Mouse (Mus musculus) neural tube, embryonic 14.5 days (tissue): ENCODE results near the gene Hnrnpr. TPM values are rescaled to one million over a fixed set of nuclear protein-coding genes. Genes with fewer than 3 reads are reported as not detected.

Source experiments
- ATAC-seq: fragments of 200-750 bp; cut with Nextera tagmentation; 2 replicates; pipeline ENCODE4 v1.8.0; 2017; ENCODE audit warnings: low read depth, mild to moderate bottlenecking, moderate TSS enrichment, moderate library complexity
- H3K27ac ChIP-seq: fragments of 300-500 bp; sonication (generic); 2 replicates; pipeline ENCODE4 v1.5.1; 2014; ENCODE audit warnings: low read depth, mild to moderate bottlenecking, control low read depth, low read length, moderate library complexity, mixed read lengths
- H3K27me3 ChIP-seq: fragments of 300-500 bp; sonication (generic); 2 replicates; pipeline ENCODE4 v1.6.1; 2014; ENCODE audit warnings: low read length; ENCODE audit not compliant: control insufficient read depth, insufficient read depth
- H3K36me3 ChIP-seq: fragments of 300-500 bp; sonication (generic); 2 replicates; pipeline ENCODE4 v1.6.1; 2014; ENCODE audit warnings: low read length, mixed read lengths; ENCODE audit not compliant: control insufficient read depth, insufficient read depth
- H3K4me1 ChIP-seq: fragments of 300-500 bp; sonication (generic); 2 replicates; pipeline ENCODE4 v1.6.1; 2014; ENCODE audit warnings: low read length; ENCODE audit not compliant: control insufficient read depth, insufficient read depth
- H3K4me2 ChIP-seq: fragments of 300-500 bp; sonication (generic); 2 replicates; pipeline ENCODE4 v1.6.1; 2014; ENCODE audit warnings: mild to moderate bottlenecking, low read depth, low read length, control low read depth
- H3K4me3 ChIP-seq: fragments of 300-500 bp; sonication (generic); 2 replicates; pipeline ENCODE4 v1.5.1; 2014; ENCODE audit warnings: low read depth, low read length, control low read depth, mixed read lengths
- H3K9ac ChIP-seq: fragments of 300-500 bp; sonication (generic); replicated peaks from 2 replicates; pipeline ENCODE4 v1.6.1; 2014; ENCODE audit warnings: low read depth, mild to moderate bottlenecking, control low read depth, low read length, mixed read lengths
- H3K9me3 ChIP-seq: fragments of 300-500 bp; sonication (generic); 2 replicates; pipeline ENCODE4 v1.6.1; 2016; ENCODE audit warnings: low read length; ENCODE audit not compliant: control insufficient read depth
- whole genome bisulfite sequencing: fragments of 180-500 bp; shearing (Covaris S2); extraction: QIAGEN DNeasy Blood & Tissue Kit; methylation state at CpG from one replicate; pipeline ENCODE4 v1.1.7; 2014; 5-methylcytosine and 5-hydroxymethylcytosine counted together
- polyA plus RNA-seq: library from polyadenylated mRNA; unstranded; fragments of >200 nt; fragmentation: Nextera tagmentation; extraction: Ambion mirVana; gene quantifications from 2 replicates; pipeline ENCODE4 v1.2.1, GENCODE M21; 2014

The Hnrnpr gene
- polyA plus RNA-seq, 1 experiment from 2014 or later: 167 TPM

GRCm38 (mm10) chr4:136320016-136320415 is 9.3 kb downstream of the Hnrnpr start:
- Histone ChIP-seq H3K4me3 (no peak overlapping the region), H3K4me1 (peaks cover 1% of the 10 kb centered on the region; the same call in 1 of the 2 replicates), H3K9me3 (no peaks in the 10 kb centered on the region), H3K27ac (no peak overlapping the region), H3K36me3 (peaks cover 48% of the 10 kb centered on the region), H3K9ac (no peak overlapping the region), H3K4me2 (no peak overlapping the region), H3K27me3 (no peaks in the 10 kb centered on the region)
- WGBS: 93% methylated on average over 4 of the region's 4 CpGs
- no peak for ATAC-seq

- Histone ChIP-seq H3K27ac (no peak overlapping the region), H3K36me3 (peaks cover 29% of the 10 kb centered on the region), H3K27me3 (no peaks in the 10 kb centered on the region), H3K4me2 (no peak overlapping the region), H3K4me3 (no peak overlapping the region), H3K9me3 (no peaks in the 10 kb centered on the region), H3K4me1 (no peaks in the 10 kb centered on the region), H3K9ac (no peak overlapping the region)
- WGBS: 70% methylated on average over 2 of the region's 2 CpGs
- ATAC-seq: no peak
These were observed 13.5 kb downstream of the Hnrnpr start for GRCm38 (mm10) chr4:136324226-136324625.

GRCm38 (mm10) chr4:136327238-136327637 is 16.5 kb downstream of the Hnrnpr start:
- H3K9ac ChIP-seq: no peak overlapping the region
- no peaks in the 10 kb centered on the region for H3K27me3 ChIP-seq
- ATAC-seq: no peak
- no peak overlapping the region for H3K27ac ChIP-seq
- WGBS: 93% methylated on average over 5 of the region's 5 CpGs
- H3K9me3 ChIP-seq: no peaks in the 10 kb centered on the region
- H3K4me2 ChIP-seq: no peak overlapping the region
- no peak overlapping the region for H3K4me3 ChIP-seq
- peaks cover 19% of the 10 kb centered on the region for H3K36me3 ChIP-seq
- no peaks in the 10 kb centered on the region for H3K4me1 ChIP-seq

GRCm38 (mm10) chr4:136328115-136328514 is 17.4 kb downstream of the Hnrnpr start:
- no peak overlapping the region for H3K4me2 ChIP-seq
- ATAC-seq: no peak
- H3K9me3 ChIP-seq: no peaks in the 10 kb centered on the region
- no peak overlapping the region for H3K27ac ChIP-seq
- no peaks in the 10 kb centered on the region for H3K4me1 ChIP-seq
- no peaks in the 10 kb centered on the region for H3K27me3 ChIP-seq
- H3K4me3 ChIP-seq: no peak overlapping the region
- peaks cover 26% of the 10 kb centered on the region for H3K36me3 ChIP-seq
- no peak overlapping the region for H3K9ac ChIP-seq

- 98% methylated on average over 3 of the region's 3 CpGs for whole genome bisulfite sequencing
- no peak overlapping the region for H3K9ac ChIP-seq
- no peak for ATAC-seq
- H3K4me3 ChIP-seq: no peak overlapping the region
- no peak overlapping the region for H3K27ac ChIP-seq
- H3K4me2 ChIP-seq: no peak overlapping the region
- H3K27me3 ChIP-seq: no peaks in the 10 kb centered on the region
- no peaks in the 10 kb centered on the region for H3K4me1 ChIP-seq
- H3K9me3 ChIP-seq: no peaks in the 10 kb centered on the region
- H3K36me3 ChIP-seq: peaks cover 31% of the 10 kb centered on the region
These were observed 21.0 kb downstream of the Hnrnpr start for GRCm38 (mm10) chr4:136331709-136332108.

GRCm38 (mm10) chr4:136333191-136333590 is 22.4 kb downstream of the Hnrnpr start:
- Histone ChIP-seq H3K4me2 (no peak overlapping the region), H3K4me1 (no peaks in the 10 kb centered on the region), H3K27ac (no peak overlapping the region), H3K27me3 (no peaks in the 10 kb centered on the region), H3K9ac (no peak overlapping the region), H3K9me3 (no peaks in the 10 kb centered on the region), H3K36me3 (peaks cover 32% of the 10 kb centered on the region), H3K4me3 (no peak overlapping the region)
- no peak for ATAC-seq
- 92% methylated on average over 3 of the region's 3 CpGs for WGBS

GRCm38 (mm10) chr4:136335065-136335464 is 24.3 kb downstream of the Hnrnpr start:
- H3K27ac ChIP-seq: no peak overlapping the region
- H3K9ac ChIP-seq: no peak overlapping the region
- peaks cover 32% of the 10 kb centered on the region for H3K36me3 ChIP-seq
- WGBS: 73% methylated on average over 2 of the region's 2 CpGs
- H3K4me3 ChIP-seq: no peak overlapping the region
- no peak overlapping the region for H3K4me2 ChIP-seq
- no peak for ATAC-seq
- no peaks in the 10 kb centered on the region for H3K4me1 ChIP-seq
- no peaks in the 10 kb centered on the region for H3K27me3 ChIP-seq
- H3K9me3 ChIP-seq: no peaks in the 10 kb centered on the region

GRCm38 (mm10) chr4:136337129-136337528 is 26.4 kb downstream of the Hnrnpr start:
- Histone ChIP-seq H3K4me2 (no peak overlapping the region), H3K9me3 (no peaks in the 10 kb centered on the region), H3K9ac (no peak overlapping the region), H3K36me3 (peaks cover 25% of the 10 kb centered on the region), H3K27me3 (no peaks in the 10 kb centered on the region), H3K4me1 (no peaks in the 10 kb centered on the region), H3K27ac (no peak overlapping the region), H3K4me3 (no peak overlapping the region)
- 79% methylated on average over 4 of the region's 4 CpGs for WGBS
- no peak for ATAC-seq

GRCm38 (mm10) chr4:136349616-136350015 is 38.9 kb downstream of the Hnrnpr start:
- peaks cover 10% of the 10 kb centered on the region; the same call in 1 of the 2 replicates for H3K36me3 ChIP-seq
- 92% methylated on average over 6 of the region's 6 CpGs for WGBS

GRCm38 (mm10) chr4:136357026-136357425 is 46.3 kb downstream of the Hnrnpr start:
- ATAC-seq: no peak
- H3K36me3 ChIP-seq: peaks cover 19% of the 10 kb centered on the region; the same call in 1 of the 2 replicates
- no peaks in the 10 kb centered on the region for H3K27me3 ChIP-seq
- no peaks in the 10 kb centered on the region for H3K4me1 ChIP-seq
- H3K4me3 ChIP-seq: no peak overlapping the region
- WGBS: 72% methylated on average over 6 of the region's 6 CpGs
- H3K9ac ChIP-seq: no peak overlapping the region
- H3K27ac ChIP-seq: no peak overlapping the region
- H3K9me3 ChIP-seq: no peaks in the 10 kb centered on the region
- no peak overlapping the region for H3K4me2 ChIP-seq

More at GRCm38 (mm10) chr4:136349616-136350015, 38.9 kb downstream of the Hnrnpr start:
- Histone ChIP-seq H3K27me3 (no peaks in the 10 kb centered on the region), H3K4me1 (no peaks in the 10 kb centered on the region), H3K9ac (no peak overlapping the region), H3K4me3 (no peak overlapping the region), H3K9me3 (no peaks in the 10 kb centered on the region), H3K27ac (no peak overlapping the region), H3K4me2 (no peak overlapping the region)
- no peak for ATAC-seq
